ENCODE assay signal across 8 mouse cellular contexts in genomic region chr16:35541117-35541641, GRCm38 (mm10). TPM values are rescaled to one million over a fixed set of nuclear protein-coding genes. Genes with fewer than 3 reads are reported as not detected.
DNase-seq lines count a peak whose midpoint lies in the region; ATAC-seq and TF ChIP-seq lines count a peak whose summit lies in the region.

Gene Sema5b, plus strand, starts transcription at chr16:35541145.

- ATAC-seq in midbrain, postnatal 0 days (ENCODE audit: low FRiP score), result peak; percentile 80

- WGBS in midbrain, postnatal 0 days, result under 1% methylated on average over 38 of the region's 54 CpGs

- H3K27ac ChIP-seq in midbrain, postnatal 0 days (ENCODE audit: low read depth, low read length), result peak within 1 kb of the TSS; percentile 55; the same call in 1 of the 2 replicates

- H3K4me2 ChIP-seq in midbrain, postnatal 0 days (ENCODE audit: low read depth, low read length, poor library complexity, severe bottlenecking), result peak within 1 kb of the TSS; percentile 99

- peak; percentile 66 to 74 for DNase-seq in adrenal gland, adult (ENCODE audit: inconsistent age in 2 of 2, low spot score in 1 of 2)
- no peak for DNase-seq in adrenal gland, adult 8-10 months
- peak; percentile 70 to 80 for DNase-seq in cerebellum, postnatal 14 days
- DNase-seq in frontal cortex, postnatal 25 days (ENCODE audit: low spot score in 2 of 2), result peak; percentile 14 to 36
- DNase-seq in kidney, adult 11 months, result peak; percentile 27
- peak; percentile 81 for DNase-seq in left cerebral cortex, postnatal 4 days
- DNase-seq in midbrain, postnatal 0 days (ENCODE audit: low spot score), result peak; percentile 85
- DNase-seq in yolk sac, embryonic 10.5 days (ENCODE audit: low spot score), result peak; percentile 73

- no peaks in the 10 kb centered on the region for H3K9me3 ChIP-seq in midbrain, postnatal 0 days (ENCODE audit: low read length)

- intact Hi-C loops in left cerebral cortex, postnatal 4 days (cut with DNase I), result loop anchor here (5.0 kb wide), 1 partner anchor 86 kb away; no protein-coding TSS in a partner anchor

- H3K9ac ChIP-seq in midbrain, postnatal 0 days (replicated peaks; ENCODE audit: low read length, poor library complexity, severe bottlenecking), result peak within 1 kb of the TSS; percentile 63

- H3K4me1 ChIP-seq in midbrain, postnatal 0 days (ENCODE audit: insufficient read depth, low read length), result no peaks in the 10 kb centered on the region

- TF ChIP-seq CTCF in midbrain, postnatal 0 days (IDR thresholded peaks at IDR 0.05), result no peak; the same call in 1 of the 2 replicates

- peaks cover 12% of the 10 kb centered on the region for H3K27me3 ChIP-seq in midbrain, postnatal 0 days (ENCODE audit: insufficient read depth, low read length)

- H3K4me3 ChIP-seq in midbrain, postnatal 0 days (ENCODE audit: low read depth, low read length), result peak within 1 kb of the TSS; percentile 69

- no peaks in the 10 kb centered on the region for H3K36me3 ChIP-seq in midbrain, postnatal 0 days (ENCODE audit: insufficient read depth, low read length)

RNA-seq across cellular contexts. Expression of gene Sema5b, which starts in this region (rescaled TPM):
- 10 to 100 TPM in 2 of 4 experiments, 1 to 10 TPM in 2; 1.1 to 33.5 (median 15.4) TPM for total RNA-seq in adrenal gland, adult 8-10 months (2022)
- 10 to 100 TPM; 29.9 to 30.5 TPM for total RNA-seq in left cerebral cortex, postnatal 4 days (2021)
- total RNA-seq in midbrain, postnatal 0 days (2014; rRNA removed), result 30.9 and 46.5 TPM in 2 replicates
- 9.5 and 11.4 TPM in 2 replicates for polyA plus RNA-seq in midbrain, postnatal 0 days (2015; fragmentation: Nextera tagmentation; extraction: Ambion mirVana)
